Mouse (Mus musculus) forebrain, embryonic 14.5 days (tissue): ENCODE data around the gene Tpm1. TPM values are rescaled to one million over a fixed set of nuclear protein-coding genes. Genes with fewer than 3 reads are reported as not detected.

Source experiments
- ATAC-seq: fragments of 200-750 bp; cut with Nextera tagmentation; 2 replicates; pipeline ENCODE4 v1.8.0; 2017; ENCODE audit warnings: mild to moderate bottlenecking, moderate library complexity
- DNase-seq: peaks from one replicate; pipeline ENCODE4 v3.0.0-alpha.2; 2015; ENCODE audit warnings: low spot score
- H3K27ac ChIP-seq: fragments of 300-500 bp; sonication (generic); 2 replicates; pipeline ENCODE4 v1.5.1; 2014; ENCODE audit warnings: low read depth, mild to moderate bottlenecking, control low read depth, low read length, moderate library complexity
- H3K27me3 ChIP-seq: fragments of 300-500 bp; sonication (generic); replicated peaks from 2 replicates; pipeline ENCODE4 v1.6.1; 2014; ENCODE audit warnings: low read length, control low read depth, mixed read lengths; ENCODE audit not compliant: control insufficient read depth, insufficient read depth
- H3K36me3 ChIP-seq: fragments of 300-500 bp; sonication (generic); 2 replicates; pipeline ENCODE4 v1.6.1; 2014; ENCODE audit warnings: low read length, control low read depth; ENCODE audit not compliant: control insufficient read depth, insufficient read depth
- H3K4me1 ChIP-seq: fragments of 300-500 bp; sonication (generic); 2 replicates; pipeline ENCODE4 v1.6.1; 2014; ENCODE audit warnings: antibody characterized with exemption, low read length, control low read depth; ENCODE audit not compliant: control insufficient read depth, insufficient read depth
- H3K4me2 ChIP-seq: fragments of 300-500 bp; sonication (generic); 2 replicates; pipeline ENCODE4 v1.6.1; 2014; ENCODE audit warnings: mild to moderate bottlenecking, control low read depth, low read length
- H3K4me3 ChIP-seq: fragments of 300-500 bp; sonication (generic); 2 replicates; pipeline ENCODE4 v1.5.1; 2014; ENCODE audit warnings: low read depth, low read length, control low read depth
- H3K9ac ChIP-seq: fragments of 300-500 bp; sonication (generic); 2 replicates; pipeline ENCODE4 v1.6.1; 2014; ENCODE audit warnings: mild to moderate bottlenecking, low read length, control low read depth, moderate library complexity
- H3K9me3 ChIP-seq: fragments of 300-500 bp; sonication (generic); replicated peaks from 2 replicates; pipeline ENCODE4 v1.6.1; 2016; ENCODE audit warnings: low read length, control low read depth, mixed read lengths; ENCODE audit not compliant: control insufficient read depth
- WGBS: fragments of 180-500 bp; shearing (Covaris S2); extraction: QIAGEN DNeasy Blood & Tissue Kit; methylation state at CpG from one replicate; pipeline ENCODE4 v1.1.7; 2014; 5-methylcytosine and 5-hydroxymethylcytosine counted together
- polyA plus RNA-seq: library from polyadenylated mRNA; unstranded; fragments of >200 nt; fragmentation: Nextera tagmentation; extraction: Ambion mirVana; gene quantifications from 2 replicates; pipeline ENCODE4 v1.2.1, GENCODE M21; 2014

Tpm1 gene
- polyA plus RNA-seq, 1 experiment from 2014 or later = 104 TPM

GRCm38 (mm10) chr9:67026061-67026460, 23.1 kb downstream of the Tpm1 start:
- Histone ChIP-seq H3K27me3 (no peaks in the 10 kb centered on the region), H3K4me1 (no peaks in the 10 kb centered on the region), H3K4me3 (no peak overlapping the region), H3K9me3 (no peaks in the 10 kb centered on the region), H3K27ac (no peak overlapping the region), H3K4me2 (no peak overlapping the region), H3K36me3 (peaks cover 60% of the 10 kb centered on the region), H3K9ac (no peak overlapping the region)
- 93% methylated on average over 7 of the region's 7 CpGs for WGBS
- DNase-seq (no peak), ATAC-seq (no peak)

- Histone ChIP-seq H3K4me3 (no peak overlapping the region), H3K4me1 (no peaks in the 10 kb centered on the region), H3K9me3 (no peaks in the 10 kb centered on the region), H3K27ac (no peak overlapping the region), H3K9ac (no peak overlapping the region), H3K36me3 (peaks cover 50% of the 10 kb centered on the region), H3K27me3 (no peaks in the 10 kb centered on the region), H3K4me2 (no peak overlapping the region)
- 95% methylated on average over 17 of the region's 17 CpGs for WGBS
- ATAC-seq (no peak), DNase-seq (no peak)
Measured at GRCm38 (mm10) chr9:67024889-67025692, 24.1 kb downstream of the Tpm1 start.

- H3K27me3 ChIP-seq = no peaks in the 10 kb centered on the region
- ATAC-seq = no peak
- H3K9ac ChIP-seq = no peak overlapping the region
- H3K4me3 ChIP-seq = no peak overlapping the region
- no peak overlapping the region for H3K27ac ChIP-seq
- WGBS = 94% methylated on average over 9 of the region's 9 CpGs
- H3K36me3 ChIP-seq = peaks cover 36% of the 10 kb centered on the region
- H3K9me3 ChIP-seq = no peaks in the 10 kb centered on the region
- H3K4me2 ChIP-seq = no peak overlapping the region
- no peaks in the 10 kb centered on the region for H3K4me1 ChIP-seq
- no peak for DNase-seq
Measured at GRCm38 (mm10) chr9:67023371-67023770, 25.8 kb downstream of the Tpm1 start.

- DNase-seq (no peak), ATAC-seq (no peak)
- Histone ChIP-seq H3K9ac (no peak overlapping the region), H3K27me3 (no peaks in the 10 kb centered on the region), H3K27ac (no peak overlapping the region), H3K4me2 (no peak overlapping the region), H3K4me3 (no peak overlapping the region), H3K36me3 (0 out of 2 replicates have a peak, but pooled peaks cover 6% of the 10 kb centered on the region), H3K4me1 (no peaks in the 10 kb centered on the region), H3K9me3 (no peaks in the 10 kb centered on the region)
- 77% methylated on average over 2 of the region's 2 CpGs for WGBS
Measured at GRCm38 (mm10) chr9:67020063-67020462, 29.1 kb downstream of the Tpm1 start.

- no peaks in the 10 kb centered on the region for H3K27me3 ChIP-seq
- H3K36me3 ChIP-seq = no peaks in the 10 kb centered on the region
- H3K4me1 ChIP-seq = no peaks in the 10 kb centered on the region
- no peak overlapping the region for H3K4me3 ChIP-seq
- 91% methylated on average over 2 of the region's 2 CpGs for WGBS
- ATAC-seq (no peak), DNase-seq (no peak)
- no peak overlapping the region for H3K4me2 ChIP-seq
- no peaks in the 10 kb centered on the region for H3K9me3 ChIP-seq
- H3K27ac ChIP-seq = no peak overlapping the region
- no peak overlapping the region for H3K9ac ChIP-seq
Measured at GRCm38 (mm10) chr9:67013501-67013900, 35.7 kb downstream of the Tpm1 start.

- Histone ChIP-seq H3K9me3 (no peaks in the 10 kb centered on the region), H3K4me3 (no peak overlapping the region), H3K4me2 (no peak overlapping the region), H3K9ac (no peak overlapping the region), H3K27me3 (no peaks in the 10 kb centered on the region), H3K4me1 (no peaks in the 10 kb centered on the region), H3K36me3 (no peaks in the 10 kb centered on the region), H3K27ac (no peak overlapping the region)
- ATAC-seq (no peak), DNase-seq (no peak)
- 52% methylated on average over 3 of the region's 3 CpGs for WGBS
Measured at GRCm38 (mm10) chr9:67012470-67012869, 36.7 kb downstream of the Tpm1 start.

- no peak overlapping the region for H3K4me3 ChIP-seq
- H3K36me3 ChIP-seq = no peaks in the 10 kb centered on the region
- H3K4me2 ChIP-seq = no peak overlapping the region
- H3K27ac ChIP-seq = no peak overlapping the region
- no peaks in the 10 kb centered on the region for H3K9me3 ChIP-seq
- DNase-seq (no peak), ATAC-seq (no peak)
- no peak overlapping the region for H3K9ac ChIP-seq
- WGBS = 90% methylated on average over 9 of the region's 9 CpGs
- no peaks in the 10 kb centered on the region for H3K4me1 ChIP-seq
- no peaks in the 10 kb centered on the region for H3K27me3 ChIP-seq
Measured at GRCm38 (mm10) chr9:67011483-67011882, 37.7 kb downstream of the Tpm1 start.

- no peak overlapping the region for H3K27ac ChIP-seq
- no peak for ATAC-seq
- H3K27me3 ChIP-seq = no peaks in the 10 kb centered on the region
- 62% methylated on average over 11 of the region's 11 CpGs for WGBS
- no peak overlapping the region for H3K4me3 ChIP-seq
- H3K4me1 ChIP-seq = no peaks in the 10 kb centered on the region
- no peak for DNase-seq
- no peak overlapping the region for H3K9ac ChIP-seq
- no peaks in the 10 kb centered on the region for H3K36me3 ChIP-seq
- no peak overlapping the region for H3K4me2 ChIP-seq
- H3K9me3 ChIP-seq = no peaks in the 10 kb centered on the region
Measured at GRCm38 (mm10) chr9:67008781-67009180, 40.4 kb downstream of the Tpm1 start.

- 78% methylated on average over 4 of the region's 4 CpGs for WGBS
- Histone ChIP-seq H3K4me3 (no peak overlapping the region), H3K27ac (no peak overlapping the region), H3K4me1 (no peaks in the 10 kb centered on the region), H3K4me2 (no peak overlapping the region), H3K9me3 (no peaks in the 10 kb centered on the region), H3K27me3 (no peaks in the 10 kb centered on the region), H3K36me3 (no peaks in the 10 kb centered on the region), H3K9ac (no peak overlapping the region)
- DNase-seq (no peak), ATAC-seq (no peak)
Measured at GRCm38 (mm10) chr9:67006376-67006775, 42.8 kb downstream of the Tpm1 start.
